Mouse (Mus musculus) embryonic facial prominence, embryonic 15.5 days (tissue): ENCODE measurements at regions not wholly inside any gene's neighbourhood (a gene's known extent, or its start where the extent isn't known, plus 50 kb on each side); places are given as distances from the start of the nearest gene placed in this dataset.

ENCODE experiments used
- ATAC-seq: fragments of 200-750 bp; cut with Nextera tagmentation; 2 replicates; pipeline ENCODE4 v1.8.0; 2017; ENCODE audit warnings: low read depth, moderate TSS enrichment; ENCODE audit not compliant: insufficient number of reproducible peaks, low FRiP score, low TSS enrichment
- H3K27ac ChIP-seq: fragments of 300-500 bp; sonication (generic); replicated peaks from 2 replicates; pipeline ENCODE4 v1.5.1; 2015; ENCODE audit warnings: mild to moderate bottlenecking, inconsistent platforms
- H3K27me3 ChIP-seq: fragments of 300-500 bp; sonication (generic); 2 replicates; pipeline ENCODE4 v1.6.1; 2015; ENCODE audit warnings: inconsistent platforms
- H3K36me3 ChIP-seq: fragments of 300-500 bp; sonication (generic); 2 replicates; pipeline ENCODE4 v1.6.1; 2015; ENCODE audit warnings: mild to moderate bottlenecking, inconsistent platforms
- H3K4me1 ChIP-seq: fragments of 300-500 bp; sonication (generic); 2 replicates; pipeline ENCODE4 v1.6.1; 2015; ENCODE audit warnings: inconsistent platforms
- H3K4me2 ChIP-seq: fragments of 300-500 bp; sonication (generic); replicated peaks from 2 replicates; pipeline ENCODE4 v1.6.1; 2015; ENCODE audit warnings: mild to moderate bottlenecking, inconsistent platforms
- H3K4me3 ChIP-seq: fragments of 300-500 bp; sonication (generic); replicated peaks from 2 replicates; pipeline ENCODE4 v1.5.1; 2015; ENCODE audit warnings: mild to moderate bottlenecking, inconsistent platforms
- H3K9ac ChIP-seq: fragments of 300-500 bp; sonication (generic); 2 replicates; pipeline ENCODE4 v1.6.1; 2015; ENCODE audit warnings: inconsistent platforms
- H3K9me3 ChIP-seq: fragments of 300-500 bp; sonication (generic); replicated peaks from 2 replicates; pipeline ENCODE4 v1.6.1; 2016; ENCODE audit warnings: inconsistent platforms
- WGBS: fragments of 180-500 bp; shearing (Covaris S2); methylation state at CpG from one replicate; pipeline ENCODE4 v1.1.7; 2015; 5-methylcytosine and 5-hydroxymethylcytosine counted together

DNA sequence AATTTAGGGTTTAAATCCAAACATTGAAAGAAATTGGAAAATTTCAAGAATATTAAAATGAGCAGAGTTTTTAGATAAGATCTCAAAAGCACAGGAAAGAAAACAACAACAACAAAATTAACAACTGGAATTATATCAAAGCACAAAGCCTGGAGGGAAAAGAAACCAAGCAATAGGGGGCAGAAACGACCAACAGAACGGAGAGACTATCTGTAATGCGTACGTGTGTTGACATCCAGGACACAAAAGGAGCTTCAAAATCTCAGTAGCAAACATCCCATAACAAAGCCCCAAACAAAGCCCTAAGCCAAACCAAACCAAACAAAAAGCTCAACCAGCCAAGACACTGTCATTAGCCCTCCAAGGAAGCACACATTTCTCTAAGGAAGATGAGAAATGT, 237.5 kb upstream of the P2ry1 start:
- Histone ChIP-seq H3K36me3 (no peaks in the 10 kb centered on the region), H3K4me2 (no peak overlapping the region), H3K9ac (no peak overlapping the region), H3K4me1 (no peaks in the 10 kb centered on the region), H3K4me3 (no peak overlapping the region), H3K27ac (no peak overlapping the region), H3K9me3 (no peaks in the 10 kb centered on the region), H3K27me3 (no peaks in the 10 kb centered on the region)
- no peak for ATAC-seq
- 45% methylated on average over 4 of the region's 4 CpGs for WGBS

DNA sequence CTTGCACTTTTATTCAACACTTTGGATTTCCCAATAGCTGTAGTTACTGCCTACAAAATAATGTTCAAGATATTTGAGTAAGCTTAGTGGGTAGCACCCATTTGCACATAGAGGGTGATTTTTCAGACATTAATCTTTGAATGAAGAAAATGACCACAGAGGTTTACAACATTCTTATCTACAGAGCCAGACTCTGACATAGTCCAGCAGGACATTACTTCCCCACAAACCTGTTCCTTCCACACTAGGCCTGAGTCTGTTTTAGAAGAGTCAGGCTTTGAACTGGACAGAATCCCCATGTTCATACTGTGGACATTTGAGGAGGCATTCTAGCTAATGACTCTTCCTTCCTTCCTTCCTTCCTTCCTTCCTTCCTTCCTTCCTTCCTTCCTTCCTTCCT, 233.6 kb upstream of the P2ry1 start:
- Histone ChIP-seq H3K27ac (no peak overlapping the region), H3K4me2 (no peak overlapping the region), H3K4me3 (no peak overlapping the region), H3K9ac (no peak overlapping the region), H3K9me3 (no peaks in the 10 kb centered on the region), H3K27me3 (no peaks in the 10 kb centered on the region), H3K4me1 (peaks cover 5% of the 10 kb centered on the region; the same call in 1 of the 2 replicates), H3K36me3 (no peaks in the 10 kb centered on the region)
- ATAC-seq: no peak

DNA sequence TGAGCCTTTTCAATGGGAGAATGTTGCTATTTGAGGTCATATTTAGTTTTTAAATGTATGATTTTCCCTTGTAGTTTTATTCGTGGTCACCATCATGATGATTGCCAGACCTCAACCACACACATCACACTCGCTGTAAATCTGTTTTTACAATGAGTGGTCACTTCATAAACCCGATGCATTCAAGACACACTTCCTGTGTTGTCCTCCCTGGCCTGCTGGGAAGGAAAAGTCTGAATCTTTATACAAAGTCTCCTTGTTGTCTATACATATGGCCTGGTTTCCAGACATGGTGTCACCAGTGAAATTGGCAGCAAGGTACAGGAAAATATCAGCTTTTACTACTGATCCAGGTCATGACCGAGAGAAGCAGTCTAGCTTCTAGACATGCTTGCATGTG, 230.7 kb upstream of the P2ry1 start:
- Histone ChIP-seq H3K27me3 (no peaks in the 10 kb centered on the region), H3K4me3 (no peak overlapping the region), H3K9ac (no peak overlapping the region), H3K9me3 (no peaks in the 10 kb centered on the region), H3K4me2 (no peak overlapping the region), H3K27ac (no peak overlapping the region), H3K4me1 (peaks cover 5% of the 10 kb centered on the region; the same call in 1 of the 2 replicates), H3K36me3 (no peaks in the 10 kb centered on the region)
- ATAC-seq: no peak
- WGBS: 67% methylated on average over 4 of the region's 4 CpGs

DNA sequence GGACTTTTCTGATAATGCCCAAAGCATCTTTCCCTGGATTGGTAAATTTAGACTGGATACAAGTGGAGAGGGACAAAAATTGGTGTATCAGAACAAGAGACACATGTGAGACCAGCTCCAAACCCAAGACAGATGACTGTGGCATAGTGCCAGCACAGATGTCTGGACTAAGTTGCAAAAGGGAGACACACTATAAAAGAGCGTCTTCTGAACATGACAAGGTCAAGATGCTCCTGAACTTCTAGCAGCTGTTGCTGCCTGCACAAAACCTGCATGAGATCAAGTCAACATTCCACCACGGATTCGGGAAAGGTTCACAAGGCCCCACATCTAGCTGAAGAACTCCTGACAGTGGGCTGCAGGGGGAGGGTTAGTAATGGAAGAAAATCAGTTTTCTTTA, 229.2 kb upstream of the P2ry1 start:
- ATAC-seq: peak; percentile 51; the same call in 1 of the 2 replicates
- H3K27me3 ChIP-seq: no peaks in the 10 kb centered on the region
- H3K4me1 ChIP-seq: peaks cover 5% of the 10 kb centered on the region; the same call in 1 of the 2 replicates
- no peak overlapping the region for H3K9ac ChIP-seq
- no peaks in the 10 kb centered on the region for H3K9me3 ChIP-seq
- no peak overlapping the region for H3K4me3 ChIP-seq
- H3K36me3 ChIP-seq: no peaks in the 10 kb centered on the region
- H3K27ac ChIP-seq: no peak overlapping the region
- no peak overlapping the region for H3K4me2 ChIP-seq
- 32% methylated on average over 3 of the region's 3 CpGs for WGBS

DNA sequence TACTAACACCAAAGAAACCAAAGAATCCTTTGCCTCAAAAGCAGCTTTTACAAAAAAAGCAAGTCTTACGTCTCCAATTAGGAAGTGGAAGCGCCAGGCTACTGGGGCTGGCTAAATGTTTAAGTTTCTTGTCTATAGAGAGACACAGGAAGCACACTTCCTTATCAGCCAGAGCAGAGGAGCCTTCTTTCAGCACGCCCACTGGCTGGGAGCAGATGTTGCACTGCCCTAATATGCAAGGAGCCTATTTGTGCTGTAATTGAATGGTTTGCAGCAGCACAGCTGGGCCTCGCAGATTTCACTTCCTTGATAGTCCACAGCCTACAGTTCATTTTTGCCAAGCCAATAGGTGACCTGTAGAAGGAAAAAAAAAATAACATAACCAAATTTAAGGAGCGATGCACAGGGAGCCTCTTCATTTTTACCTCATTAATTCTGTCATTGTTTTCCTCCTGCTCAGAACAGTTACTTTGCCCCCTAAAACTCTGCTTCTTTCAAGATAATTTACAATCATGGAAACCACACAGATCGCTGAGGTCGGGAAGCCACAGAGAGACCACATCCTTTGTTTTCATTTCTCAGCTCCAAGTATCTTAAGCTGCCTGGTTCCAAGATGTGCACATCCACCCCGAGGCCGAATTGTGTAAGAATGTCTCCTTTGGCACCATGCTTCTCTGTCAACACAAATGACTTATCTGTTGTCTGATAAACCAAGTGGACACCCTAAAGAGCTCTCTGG, 217.3 kb upstream of the P2ry1 start:
- H3K9me3 ChIP-seq: no peaks in the 10 kb centered on the region
- no peaks in the 10 kb centered on the region for H3K27me3 ChIP-seq
- H3K4me1 ChIP-seq: 0 out of 2 replicates have a peak, but pooled peaks cover 4% of the 10 kb centered on the region
- 49% methylated on average over 9 of the region's 9 CpGs for WGBS
- no peak overlapping the region for H3K4me2 ChIP-seq
- ATAC-seq: no peak
- no peak overlapping the region for H3K4me3 ChIP-seq
- no peaks in the 10 kb centered on the region for H3K36me3 ChIP-seq
- no peak overlapping the region for H3K9ac ChIP-seq
- no peak overlapping the region for H3K27ac ChIP-seq

DNA sequence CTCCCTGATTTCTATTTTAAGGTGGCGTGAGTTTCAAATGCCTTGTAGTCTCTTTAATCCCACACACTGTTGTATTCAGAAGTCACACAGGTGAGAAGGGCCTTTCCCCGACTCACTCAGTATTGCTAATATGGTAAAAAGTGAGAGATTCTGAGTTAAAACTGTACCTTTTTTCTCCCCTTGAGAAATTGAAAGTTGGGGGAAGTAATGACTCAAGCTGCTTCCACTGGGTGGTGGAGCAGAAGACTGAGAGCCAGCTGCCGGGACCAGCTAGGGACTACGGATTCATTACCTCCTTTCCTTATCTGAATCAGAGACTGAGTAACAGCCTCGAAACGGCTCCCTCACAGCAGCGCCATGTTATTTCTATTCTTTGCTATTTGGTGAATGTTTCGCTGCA, 214.6 kb upstream of the P2ry1 start:
- H3K27me3 ChIP-seq: no peaks in the 10 kb centered on the region
- H3K9me3 ChIP-seq: no peaks in the 10 kb centered on the region
- WGBS: 74% methylated on average over 8 of the region's 8 CpGs
- H3K4me1 ChIP-seq: 0 out of 2 replicates have a peak, but pooled peaks cover 4% of the 10 kb centered on the region
- H3K9ac ChIP-seq: no peak overlapping the region
- H3K4me2 ChIP-seq: no peak overlapping the region
- H3K36me3 ChIP-seq: no peaks in the 10 kb centered on the region
- no peak for ATAC-seq
- H3K4me3 ChIP-seq: no peak overlapping the region
- no peak overlapping the region for H3K27ac ChIP-seq

DNA sequence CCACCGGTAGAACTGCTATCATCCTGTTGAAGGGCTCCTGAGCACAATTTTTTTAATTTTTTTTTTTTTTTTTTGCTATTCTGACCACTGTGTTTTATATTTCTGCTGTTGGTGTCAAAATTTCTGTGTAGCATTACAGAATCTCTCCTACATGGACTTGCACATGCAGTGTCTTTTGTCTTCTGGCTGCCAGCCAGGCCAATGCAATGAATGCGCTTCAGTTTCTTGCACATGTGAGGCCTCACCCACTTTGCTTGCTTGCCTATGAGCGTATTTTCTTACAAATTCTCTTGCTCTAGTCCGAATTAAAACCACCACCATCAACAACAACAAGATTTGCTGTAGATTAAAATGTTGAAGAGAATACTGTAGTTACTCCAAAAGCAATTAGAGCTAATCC, 213.2 kb upstream of the P2ry1 start:
- H3K4me1 ChIP-seq: 0 out of 2 replicates have a peak, but pooled peaks cover 4% of the 10 kb centered on the region
- no peak overlapping the region for H3K27ac ChIP-seq
- no peak for ATAC-seq
- WGBS: 53% methylated on average over 4 of the region's 4 CpGs
- H3K9ac ChIP-seq: no peak overlapping the region
- no peaks in the 10 kb centered on the region for H3K27me3 ChIP-seq
- no peak overlapping the region for H3K4me3 ChIP-seq
- H3K36me3 ChIP-seq: no peaks in the 10 kb centered on the region
- H3K4me2 ChIP-seq: no peak overlapping the region
- no peaks in the 10 kb centered on the region for H3K9me3 ChIP-seq

DNA sequence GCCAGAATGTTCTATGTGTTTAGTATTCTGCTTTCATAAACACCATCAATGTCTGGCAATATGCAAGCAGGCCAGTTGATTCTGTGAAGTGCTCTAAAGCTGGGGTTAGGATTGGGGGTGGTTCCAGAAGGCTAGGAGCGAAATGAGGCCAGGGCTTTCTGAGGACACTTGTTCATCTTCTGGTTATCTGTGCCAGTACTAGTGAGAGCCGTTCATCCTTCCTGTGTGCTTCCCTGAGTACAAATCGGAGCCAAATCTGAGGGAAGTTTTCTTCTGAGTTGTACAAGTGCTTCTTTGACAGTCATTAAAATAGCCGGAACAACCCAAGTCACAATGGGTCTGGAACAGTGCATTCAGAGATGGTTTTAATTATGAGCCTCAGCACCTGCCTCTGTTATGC, 210.4 kb upstream of the P2ry1 start:
- Histone ChIP-seq H3K9me3 (no peaks in the 10 kb centered on the region), H3K4me3 (no peak overlapping the region), H3K36me3 (no peaks in the 10 kb centered on the region), H3K9ac (no peak overlapping the region), H3K4me1 (0 out of 2 replicates have a peak, but pooled peaks cover 4% of the 10 kb centered on the region), H3K27me3 (no peaks in the 10 kb centered on the region), H3K4me2 (no peak overlapping the region), H3K27ac (no peak overlapping the region)
- ATAC-seq: no peak
- 46% methylated on average over 4 of the region's 4 CpGs for WGBS

DNA sequence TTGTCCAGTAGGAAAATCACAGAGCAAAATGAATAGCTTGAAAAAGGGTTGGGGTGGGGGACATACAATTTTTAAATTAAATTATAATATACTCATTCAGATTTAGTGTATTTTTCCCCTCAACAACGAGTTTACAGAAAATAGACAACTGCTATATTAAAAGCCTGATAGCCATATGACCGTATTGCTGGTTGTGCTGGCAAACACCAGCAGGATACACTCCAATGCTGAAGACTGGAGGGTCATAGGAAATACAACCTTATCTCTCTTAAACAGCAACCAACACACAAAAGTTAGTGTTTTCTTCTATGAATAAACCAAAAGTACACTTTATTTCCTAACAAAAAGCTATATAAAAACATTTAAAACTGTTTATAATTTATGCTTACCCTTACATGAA, 206.4 kb upstream of the P2ry1 start:
- Histone ChIP-seq H3K36me3 (no peaks in the 10 kb centered on the region), H3K9me3 (no peaks in the 10 kb centered on the region), H3K4me2 (no peak overlapping the region), H3K27me3 (no peaks in the 10 kb centered on the region), H3K9ac (no peak overlapping the region), H3K4me1 (peaks cover 5% of the 10 kb centered on the region; the same call in 1 of the 2 replicates), H3K27ac (no peak overlapping the region), H3K4me3 (no peak overlapping the region)
- ATAC-seq: no peak
- 92% methylated on average over 2 of the region's 2 CpGs for WGBS

DNA sequence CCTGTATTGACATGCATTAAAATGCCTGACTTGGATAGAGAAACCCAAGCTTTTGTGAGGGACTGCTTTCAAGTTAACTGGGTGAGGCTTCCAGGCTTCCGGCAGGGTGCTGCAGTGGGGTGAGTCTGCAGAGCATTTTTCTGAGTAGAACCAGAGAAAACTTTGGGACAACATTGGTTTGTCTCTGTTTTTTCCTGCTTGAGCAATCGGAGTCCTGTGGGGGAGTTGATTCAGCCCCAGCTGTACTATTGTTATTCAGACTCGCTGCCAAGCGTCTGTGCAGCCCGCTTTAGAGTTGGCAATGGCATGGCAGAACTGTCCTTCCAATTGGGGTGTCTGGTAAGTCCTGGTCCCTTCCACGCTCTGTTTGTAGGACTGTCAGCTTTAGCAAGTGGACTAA, 204.8 kb upstream of the P2ry1 start:
- Histone ChIP-seq H3K9me3 (no peaks in the 10 kb centered on the region), H3K27ac (peak overlapping the region; percentile 34; the same call in 1 of the 2 replicates), H3K4me3 (no peak overlapping the region), H3K4me1 (peaks cover 5% of the 10 kb centered on the region; the same call in 1 of the 2 replicates), H3K4me2 (no peak overlapping the region), H3K9ac (no peak overlapping the region), H3K27me3 (no peaks in the 10 kb centered on the region), H3K36me3 (no peaks in the 10 kb centered on the region)
- WGBS: 63% methylated on average over 6 of the region's 6 CpGs
- ATAC-seq: no peak

DNA sequence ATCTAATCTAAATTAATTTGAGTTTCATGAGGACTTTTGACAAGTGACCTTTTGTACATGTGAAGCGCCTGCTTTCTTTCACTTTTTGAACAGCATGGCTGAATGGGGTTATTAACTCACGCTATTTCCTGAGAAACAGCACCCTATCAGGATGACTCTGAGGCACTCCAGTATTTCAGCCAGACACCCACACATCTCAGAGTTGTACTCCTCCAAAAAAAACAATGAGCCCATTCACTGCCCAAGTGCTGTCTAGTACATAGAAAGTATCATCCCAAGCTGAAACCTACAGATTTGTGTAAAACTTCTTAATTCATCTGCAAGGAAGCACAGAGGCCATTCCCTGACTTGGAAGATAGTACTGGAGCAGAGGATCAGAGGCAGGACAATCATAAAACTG, 204.1 kb upstream of the P2ry1 start:
- Histone ChIP-seq H3K27ac (peak overlapping the region; percentile 18; the same call in 1 of the 2 replicates), H3K9ac (no peak overlapping the region), H3K4me3 (no peak overlapping the region), H3K27me3 (no peaks in the 10 kb centered on the region), H3K9me3 (no peaks in the 10 kb centered on the region), H3K4me1 (peaks cover 5% of the 10 kb centered on the region; the same call in 1 of the 2 replicates), H3K4me2 (no peak overlapping the region), H3K36me3 (no peaks in the 10 kb centered on the region)
- no peak for ATAC-seq
- WGBS: 80% methylated on average over 2 of the region's 2 CpGs

DNA sequence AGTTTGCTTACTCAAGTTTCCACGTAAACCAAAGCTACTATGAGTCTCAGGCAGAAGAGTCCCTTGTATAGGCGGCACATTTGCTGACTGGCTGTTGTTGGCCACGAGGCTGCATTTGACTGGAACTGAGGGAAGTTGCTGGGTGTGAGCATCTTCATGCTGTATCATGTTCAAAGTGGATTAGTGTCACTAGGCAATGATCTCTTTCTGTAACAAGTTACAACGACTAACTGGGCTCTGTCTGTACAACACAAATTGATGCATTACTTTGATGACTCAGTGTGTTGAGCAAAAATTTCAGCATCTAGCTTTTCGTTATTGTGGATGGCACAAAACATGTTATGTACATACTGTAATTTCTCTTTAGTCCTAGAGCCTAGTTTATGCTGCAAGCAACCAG, 203.7 kb upstream of the P2ry1 start:
- 61% methylated on average over 5 of the region's 5 CpGs for WGBS
- H3K27me3 ChIP-seq: no peaks in the 10 kb centered on the region
- ATAC-seq: no peak
- H3K4me3 ChIP-seq: no peak overlapping the region
- H3K36me3 ChIP-seq: no peaks in the 10 kb centered on the region
- no peak overlapping the region for H3K4me2 ChIP-seq
- peak overlapping the region; percentile 18; the same call in 1 of the 2 replicates for H3K27ac ChIP-seq
- no peak overlapping the region for H3K9ac ChIP-seq
- peaks cover 5% of the 10 kb centered on the region; the same call in 1 of the 2 replicates for H3K4me1 ChIP-seq
- H3K9me3 ChIP-seq: no peaks in the 10 kb centered on the region
